ENCODE assay signal across 26 mouse cellular contexts in the genomic region with DNA sequence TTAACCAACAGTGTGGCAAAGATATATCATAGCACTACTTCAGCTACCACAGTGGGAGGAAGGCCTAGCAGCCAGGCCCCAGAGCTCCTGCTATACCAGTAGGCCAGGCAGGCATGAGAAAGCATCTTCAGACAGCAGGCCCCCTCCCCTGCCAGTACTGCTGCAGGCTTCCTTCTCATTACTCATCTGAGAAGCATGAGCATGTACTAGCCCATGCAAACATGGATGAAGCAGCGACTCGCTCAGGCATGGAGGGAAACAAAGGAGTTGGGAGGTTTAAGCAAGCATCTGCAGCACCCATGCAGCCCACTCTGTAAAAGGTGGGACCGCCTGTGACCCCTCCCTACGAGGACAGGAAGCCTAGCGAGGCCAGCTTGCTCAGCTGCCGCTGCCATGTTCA. TPM values are rescaled to one million over a fixed set of nuclear protein-coding genes. Genes with fewer than 3 reads are reported as not detected.
A peak's percentile ranks its signal among the peaks of the same experiment; 100 is the strongest.
DNase-seq lines count a peak whose midpoint lies in the region; ATAC-seq and TF ChIP-seq lines count a peak whose summit lies in the region.
"Had no signal": no experiment of that assay in that cellular context is flagged by ENCODE, and none has a peak within 500 bp of the region (broad histone marks: within the 10 kb centered on the region; RNA-seq: fewer than 3 reads in every experiment).

No protein-coding gene starts in this region.

- TF ChIP-seq EP300 in stomach, postnatal 0 days (optimal IDR thresholded peaks at IDR 0.05): no peak

- TF ChIP-seq CTCF in midbrain, postnatal 0 days (IDR thresholded peaks at IDR 0.05): no peak
- no peak for TF ChIP-seq CTCF in stomach, postnatal 0 days (IDR thresholded peaks at IDR 0.05; ENCODE audit: low read depth)

- intact Hi-C loops in heart, postnatal 25 days (cut with DNase I): no loop called here

- DNase-seq in heart, adult 11 months: peak; percentile 88
- no peak for DNase-seq in heart, postnatal 25 days (ENCODE audit: low spot score)
- peak; percentile 54 for DNase-seq in midbrain, embryonic 11.5 days (ENCODE audit: low spot score, missing footprints)
- no peak for DNase-seq in midbrain, postnatal 0 days (ENCODE audit: low spot score)
- DNase-seq in stomach, postnatal 0 days (ENCODE audit: low spot score): no peak
- DNase-seq: adrenal gland, adult 2 months; adrenal gland, postnatal 14 days; B cell, adult 2 months; cerebellum, adult 11 months; cerebellum, adult 8-10 months; cerebellum, postnatal 10 days; forebrain, postnatal 0 days; gastrocnemius, postnatal 25 days; heart, adult 2 months; heart, postnatal 10 days; heart, postnatal 4 days; kidney, adult 11 months had no signal

- no peak overlapping the region for H3K4me2 ChIP-seq in midbrain, embryonic 11.5 days
- no peak overlapping the region for H3K4me2 ChIP-seq in midbrain, postnatal 0 days (ENCODE audit: low read depth, low read length, poor library complexity, severe bottlenecking)
- no peak overlapping the region for H3K4me2 ChIP-seq in stomach, postnatal 0 days (replicated peaks; ENCODE audit: low read depth)
- H3K4me2 ChIP-seq in liver, embryonic 12.5 days: no peak overlapping the region
- H3K4me2 ChIP-seq: heart, embryonic 11.5 days; heart, embryonic 15.5 days; hindbrain, embryonic 12.5 days; intestine, embryonic 15.5 days had no signal

- no peaks in the 10 kb centered on the region for H3K27me3 ChIP-seq in midbrain, embryonic 11.5 days (ENCODE audit: control insufficient read depth, insufficient read depth, low read length)
- H3K27me3 ChIP-seq in midbrain, postnatal 0 days (ENCODE audit: insufficient read depth, low read length): no peaks in the 10 kb centered on the region
- H3K27me3 ChIP-seq in stomach, postnatal 0 days (ENCODE audit: control insufficient read depth, insufficient read depth, low read length): no peaks in the 10 kb centered on the region
- H3K27me3 ChIP-seq in liver, embryonic 12.5 days (replicated peaks): no peaks in the 10 kb centered on the region
- H3K27me3 ChIP-seq: CH12.LX; heart, embryonic 15.5 days; hindbrain, embryonic 12.5 days; intestine, embryonic 15.5 days had no signal

- whole genome bisulfite sequencing in midbrain, embryonic 11.5 days: 93% methylated on average over 6 of the region's 6 CpGs
- 89% methylated on average over 6 of the region's 6 CpGs for WGBS in midbrain, postnatal 0 days
- 65% methylated on average over 6 of the region's 6 CpGs for WGBS in stomach, postnatal 0 days
- WGBS in liver, embryonic 12.5 days (ENCODE audit: insufficient replicate concordance): 72% methylated on average over 6 of the region's 6 CpGs

- no peaks in the 10 kb centered on the region for H3K4me1 ChIP-seq in midbrain, embryonic 11.5 days (ENCODE audit: control insufficient read depth, insufficient read depth, low read length)
- no peaks in the 10 kb centered on the region for H3K4me1 ChIP-seq in midbrain, postnatal 0 days (ENCODE audit: insufficient read depth, low read length)
- H3K4me1 ChIP-seq in stomach, postnatal 0 days (replicated peaks; ENCODE audit: control insufficient read depth, insufficient read depth): no peaks in the 10 kb centered on the region; the same call in 1 of the 2 replicates
- peaks cover 10% of the 10 kb centered on the region for H3K4me1 ChIP-seq in liver, embryonic 12.5 days
- H3K4me1 ChIP-seq: hindbrain, embryonic 12.5 days had no signal

- peaks cover 22% of the 10 kb centered on the region for H3K36me3 ChIP-seq in midbrain, embryonic 11.5 days (ENCODE audit: control insufficient read depth, insufficient read depth, low read length)
- peaks cover 71% of the 10 kb centered on the region for H3K36me3 ChIP-seq in midbrain, postnatal 0 days (ENCODE audit: insufficient read depth, low read length)
- peaks cover 21% of the 10 kb centered on the region for H3K36me3 ChIP-seq in stomach, postnatal 0 days (ENCODE audit: control insufficient read depth, insufficient read depth, low read length)
- peaks cover 99% of the 10 kb centered on the region for H3K36me3 ChIP-seq in liver, embryonic 12.5 days

- H3K27ac ChIP-seq in midbrain, embryonic 11.5 days (ENCODE audit: low read depth, low read length): no peak overlapping the region
- no peak overlapping the region for H3K27ac ChIP-seq in midbrain, postnatal 0 days (ENCODE audit: low read depth, low read length)
- 0 out of 2 replicates have a peak overlapping the region, but pooled peaks have one; percentile 4 for H3K27ac ChIP-seq in stomach, postnatal 0 days (replicated peaks)
- no peak overlapping the region for H3K27ac ChIP-seq in liver, embryonic 12.5 days
- H3K27ac ChIP-seq: heart, adult 2 months; heart, embryonic 15.5 days; hindbrain, embryonic 12.5 days; intestine, embryonic 15.5 days had no signal

- ATAC-seq in midbrain, embryonic 11.5 days (ENCODE audit: low FRiP score): no peak
- no peak for ATAC-seq in midbrain, postnatal 0 days (ENCODE audit: low FRiP score)
- ATAC-seq in stomach, postnatal 0 days (ENCODE audit: low FRiP score, low TSS enrichment): no peak
- ATAC-seq in liver, embryonic 12.5 days: no peak
- ATAC-seq: forebrain, embryonic 14.5 days; forebrain, postnatal 0 days; hindbrain, embryonic 16.5 days; intestine, embryonic 15.5 days had no signal

- no peak overlapping the region for H3K4me3 ChIP-seq in midbrain, embryonic 11.5 days (ENCODE audit: low read depth, low read length)
- H3K4me3 ChIP-seq in midbrain, postnatal 0 days (ENCODE audit: low read depth, low read length): no peak overlapping the region
- no peak overlapping the region for H3K4me3 ChIP-seq in stomach, postnatal 0 days (ENCODE audit: low read depth, low read length)
- no peak overlapping the region for H3K4me3 ChIP-seq in liver, embryonic 12.5 days
- H3K4me3 ChIP-seq: heart, adult 2 months; heart, embryonic 15.5 days; hindbrain, embryonic 12.5 days; intestine, embryonic 15.5 days had no signal

- no peaks in the 10 kb centered on the region for H3K9me3 ChIP-seq in midbrain, embryonic 11.5 days (ENCODE audit: control insufficient read depth, low read length)
- H3K9me3 ChIP-seq in midbrain, postnatal 0 days (ENCODE audit: low read length): no peaks in the 10 kb centered on the region
- H3K9me3 ChIP-seq in stomach, postnatal 0 days (ENCODE audit: control insufficient read depth, low read length): no peaks in the 10 kb centered on the region
- no peaks in the 10 kb centered on the region for H3K9me3 ChIP-seq in liver, embryonic 12.5 days (replicated peaks)
- H3K9me3 ChIP-seq: G1E; heart, embryonic 15.5 days; hindbrain, embryonic 12.5 days; intestine, embryonic 15.5 days had no signal

- H3K9ac ChIP-seq in midbrain, embryonic 11.5 days (ENCODE audit: low read length): no peak overlapping the region
- H3K9ac ChIP-seq in midbrain, postnatal 0 days (replicated peaks; ENCODE audit: low read length, poor library complexity, severe bottlenecking): no peak overlapping the region
- peak overlapping the region; percentile 18; the same call in 1 of the 2 replicates for H3K9ac ChIP-seq in stomach, postnatal 0 days (ENCODE audit: low read length)
- H3K9ac ChIP-seq in liver, embryonic 12.5 days: no peak overlapping the region
- H3K9ac ChIP-seq: forebrain, postnatal 0 days; heart, embryonic 15.5 days; hindbrain, embryonic 12.5 days; intestine, embryonic 15.5 days had no signal

RNA-seq across cellular contexts. Expression of gene Zbtb48, which starts 8.4 kb away (rescaled TPM):
- 1 to 10 TPM; 3.5 to 5.0 TPM for total RNA-seq in heart, postnatal 25 days (2021)
- polyA plus RNA-seq in midbrain, embryonic 11.5 days (2014; fragmentation: Nextera tagmentation; extraction: Ambion mirVana): 21.1 and 22.5 TPM in 2 replicates
- 7.8 and 8.9 TPM in 2 replicates for total RNA-seq in midbrain, postnatal 0 days (2014; rRNA removed)
- polyA plus RNA-seq in midbrain, postnatal 0 days (2015; fragmentation: Nextera tagmentation; extraction: Ambion mirVana): 17.0 and 20.6 TPM in 2 replicates
- polyA plus RNA-seq in stomach, postnatal 0 days (2015; fragmentation: Nextera tagmentation; extraction: Ambion mirVana): 10.1 and 10.6 TPM in 2 replicates
- 11.4 and 12.2 TPM in 2 replicates for polyA plus RNA-seq in liver, embryonic 12.5 days (2016; fragmentation: Nextera tagmentation; extraction: Ambion mirVana)

RNA-seq across cellular contexts. Expression of gene Klhl21, which starts 10.5 kb away (rescaled TPM):
- total RNA-seq in heart, postnatal 25 days (2021): 10 to 100 TPM; 69.8 to 76.2 TPM
- 2.0 and 2.6 TPM in 2 replicates for polyA plus RNA-seq in midbrain, embryonic 11.5 days (2014; fragmentation: Nextera tagmentation; extraction: Ambion mirVana)
- total RNA-seq in midbrain, postnatal 0 days (2014; rRNA removed): 9.0 and 13.2 TPM in 2 replicates
- 3.5 and 4.1 TPM in 2 replicates for polyA plus RNA-seq in midbrain, postnatal 0 days (2015; fragmentation: Nextera tagmentation; extraction: Ambion mirVana)
- 11.2 and 11.9 TPM in 2 replicates for polyA plus RNA-seq in stomach, postnatal 0 days (2015; fragmentation: Nextera tagmentation; extraction: Ambion mirVana)
- polyA plus RNA-seq in liver, embryonic 12.5 days (2016; fragmentation: Nextera tagmentation; extraction: Ambion mirVana): 10.9 and 12.0 TPM in 2 replicates

RNA-seq across cellular contexts. Expression of gene Tas1r1, which starts 19.3 kb away (rescaled TPM):
- total RNA-seq in heart, postnatal 25 days (2021): under 1 TPM in 1 of 2 experiments, not detected in 1; 0.16 TPM
- polyA plus RNA-seq in midbrain, embryonic 11.5 days (2014; fragmentation: Nextera tagmentation; extraction: Ambion mirVana): 0.44 and 0.58 TPM in 2 replicates
- 0.11 and 1.5 TPM in 2 replicates for total RNA-seq in midbrain, postnatal 0 days (2014; rRNA removed)
- polyA plus RNA-seq in midbrain, postnatal 0 days (2015; fragmentation: Nextera tagmentation; extraction: Ambion mirVana): 1.6 TPM in 2 replicates
- polyA plus RNA-seq in stomach, postnatal 0 days (2015; fragmentation: Nextera tagmentation; extraction: Ambion mirVana): 0.12 and 0.16 TPM in 2 replicates
- 0.12 and 0.19 TPM in 2 replicates for polyA plus RNA-seq in liver, embryonic 12.5 days (2016; fragmentation: Nextera tagmentation; extraction: Ambion mirVana)
- total RNA-seq: adrenal gland, postnatal 14 days had no signal
- polyA plus RNA-seq: adrenal gland, adult 2 months had no signal

RNA-seq across cellular contexts. Expression of gene Nol9, which starts 20.0 kb away (rescaled TPM):
- total RNA-seq in heart, postnatal 25 days (2021): 1 to 10 TPM; 8.6 to 9.6 TPM
- polyA plus RNA-seq in midbrain, embryonic 11.5 days (2014; fragmentation: Nextera tagmentation; extraction: Ambion mirVana): 23.4 TPM in 2 replicates
- 22.5 and 27.4 TPM in 2 replicates for total RNA-seq in midbrain, postnatal 0 days (2014; rRNA removed)
- polyA plus RNA-seq in midbrain, postnatal 0 days (2015; fragmentation: Nextera tagmentation; extraction: Ambion mirVana): 17.5 and 19.0 TPM in 2 replicates
- 11.2 and 12.0 TPM in 2 replicates for polyA plus RNA-seq in stomach, postnatal 0 days (2015; fragmentation: Nextera tagmentation; extraction: Ambion mirVana)
- 42.3 and 44.0 TPM in 2 replicates for polyA plus RNA-seq in liver, embryonic 12.5 days (2016; fragmentation: Nextera tagmentation; extraction: Ambion mirVana)

RNA-seq across cellular contexts. Expression of gene Phf13, which starts 23.0 kb away (rescaled TPM):
- total RNA-seq in heart, postnatal 25 days (2021): 1 to 10 TPM; 5.8 to 6.2 TPM
- polyA plus RNA-seq in midbrain, embryonic 11.5 days (2014; fragmentation: Nextera tagmentation; extraction: Ambion mirVana): 21.5 and 22.9 TPM in 2 replicates
- 17.2 and 18.3 TPM in 2 replicates for total RNA-seq in midbrain, postnatal 0 days (2014; rRNA removed)
- polyA plus RNA-seq in midbrain, postnatal 0 days (2015; fragmentation: Nextera tagmentation; extraction: Ambion mirVana): 16.6 and 17.1 TPM in 2 replicates
- polyA plus RNA-seq in stomach, postnatal 0 days (2015; fragmentation: Nextera tagmentation; extraction: Ambion mirVana): 12.4 and 12.7 TPM in 2 replicates
- 10.4 and 11.2 TPM in 2 replicates for polyA plus RNA-seq in liver, embryonic 12.5 days (2016; fragmentation: Nextera tagmentation; extraction: Ambion mirVana)

Comparison
In these comparisons a context has a peak if more than half of its experiments do, and no peak if none do; other contexts are left out.
1. DNase-seq: peak in heart, adult 11 months (single experiment) and midbrain, embryonic 11.5 days (single experiment); none in heart, postnatal 25 days (single experiment), midbrain, postnatal 0 days (single experiment) and stomach, postnatal 0 days (single experiment).